Mouse (Mus musculus) bone marrow, adult 2 months (tissue): Measurements from ENCODE around the gene Iqgap3. TPM values are rescaled to one million over a fixed set of nuclear protein-coding genes. Genes with fewer than 3 reads are reported as not detected.
A peak's percentile ranks its signal among the peaks of the same experiment; 100 is the strongest.

Source experiments
- H3K27ac ChIP-seq: fragments of 200-500 bp; 2 replicates; pipeline ENCODE4 v1.5.1; 2012; ENCODE audit warnings: low read depth, mild to moderate bottlenecking, control low read depth, inconsistent platforms, low read length; ENCODE audit not compliant: control insufficient read depth, poor library complexity, insufficient read depth
- H3K4me1 ChIP-seq: fragments of 200-500 bp; 2 replicates; pipeline ENCODE4 v1.6.1; 2011; ENCODE audit warnings: low read length; ENCODE audit not compliant: control insufficient read depth, insufficient read depth
- H3K4me3 ChIP-seq: fragments of 200-500 bp; replicated peaks from 2 replicates; pipeline ENCODE3; 2011; ENCODE audit warnings: mild to moderate bottlenecking, low read depth, low read length, control low read depth; ENCODE audit not compliant: control insufficient read depth
- CTCF ChIP-seq: fragments of 200-500 bp; IDR thresholded peaks from 2 replicates; pipeline ENCODE4 v1.5.1; 2011; ENCODE audit warnings: low read length, control low read depth; ENCODE audit not compliant: control insufficient read depth, insufficient read depth
- POLR2A ChIP-seq: fragments of 200-500 bp; IDR thresholded peaks from 2 replicates; pipeline ENCODE4 v1.6.1; 2011; ENCODE audit warnings: low read depth, mild to moderate bottlenecking, control low read depth, low read length, borderline replicate concordance; ENCODE audit not compliant: control insufficient read depth
- WGBS: fragments of 180-500 bp; shearing (Covaris S2); methylation state at CpG from one replicate; pipeline ENCODE4 v1.1.7; 2018; 5-methylcytosine and 5-hydroxymethylcytosine counted together
- polyA plus RNA-seq: library from polyadenylated mRNA; stranded (reverse); fragments of >200 nt; gene quantifications from 2 replicates; pipeline ENCODE4 v1.2.4, GENCODE M21; 2011; ENCODE audit warnings: low replicate concordance; ENCODE audit not compliant: missing spikeins, insufficient read depth, insufficient read length

Iqgap3 gene
- 11.5 and 21.5 TPM in 2 replicates for polyA plus RNA-seq

GRCm38 (mm10) chr3:88081345-88082223 lies at the start of gene Iqgap3:
Gene Iqgap3 (plus strand): TSS chr3:88081971.
- TF ChIP-seq POLR2A = peak; percentile 45; the same call in 1 of the 2 replicates
- TF ChIP-seq CTCF = no peak
- peak within 1 kb of the TSS; percentile 70 for H3K4me3 ChIP-seq
- H3K4me1 ChIP-seq = peaks cover 1% of the 10 kb centered on the region; the same call in 1 of the 2 replicates
- 20% methylated on average over 33 of the region's 33 CpGs for WGBS
- H3K27ac ChIP-seq = no peak within 1 kb of the TSS

DNA sequence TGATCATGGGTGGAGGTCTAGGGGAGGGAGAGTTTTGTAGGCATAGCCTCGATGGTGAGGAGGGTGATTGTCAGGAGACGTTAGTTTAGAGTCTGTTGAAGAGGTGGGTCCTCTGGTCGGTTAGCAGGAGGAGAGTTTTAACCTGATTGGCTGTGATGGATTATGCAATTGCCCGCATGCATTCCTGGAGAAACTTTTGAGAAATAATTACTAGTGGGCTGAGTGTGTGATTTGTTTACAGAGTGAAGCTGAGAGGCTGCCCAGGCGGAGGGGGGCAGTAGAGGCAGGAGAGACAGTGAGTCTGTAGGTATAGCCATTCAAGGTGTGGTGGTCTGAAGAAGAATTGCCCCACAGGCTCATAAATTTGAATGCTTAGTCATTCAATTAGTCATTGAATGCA lies 48.3 kb upstream of the Iqgap3 start:
- Histone ChIP-seq H3K27ac (no peak overlapping the region), H3K4me3 (no peak overlapping the region), H3K4me1 (no peaks in the 10 kb centered on the region)
- no peak for TF ChIP-seq POLR2A
- no peak for TF ChIP-seq CTCF
- WGBS = 57% methylated on average over 5 of the region's 5 CpGs

GRCm38 (mm10) chr3:88035561-88036293 lies 46.0 kb upstream of the Iqgap3 start:
- TF ChIP-seq CTCF = no peak
- no peak for TF ChIP-seq POLR2A
- H3K4me1 ChIP-seq = no peaks in the 10 kb centered on the region
- H3K27ac ChIP-seq = no peak overlapping the region
- WGBS = 44% methylated on average over 1 of the region's 1 CpGs
- no peak overlapping the region for H3K4me3 ChIP-seq

- no peak within 1 kb of the TSS for H3K27ac ChIP-seq
- TF ChIP-seq CTCF = no peak; the same call in 1 of the 2 replicates
- 0 out of 2 replicates have a peak, but pooled peaks have one; percentile 34 for TF ChIP-seq POLR2A
- WGBS = 11% methylated on average over 36 of the region's 36 CpGs
Observed at GRCm38 (mm10) chr3:88042661-88043421, 38.9 kb upstream of the Iqgap3 start, which contains the start of gene Gpatch4. Gene Gpatch4 (plus strand): TSS chr3:88043108.

GRCm38 (mm10) chr3:88049532-88049931 lies 32.2 kb upstream of the Iqgap3 start:
- no peak overlapping the region for H3K27ac ChIP-seq
- no peaks in the 10 kb centered on the region for H3K4me1 ChIP-seq
- TF ChIP-seq CTCF (no peak), POLR2A (no peak)
- no peak overlapping the region for H3K4me3 ChIP-seq
- WGBS = 87% methylated on average over 3 of the region's 3 CpGs

More at GRCm38 (mm10) chr3:88042661-88043421, 38.9 kb upstream of the Iqgap3 start, which contains the start of gene Gpatch4:
- Histone ChIP-seq H3K4me3 (peak within 1 kb of the TSS; percentile 77), H3K4me1 (no peaks in the 10 kb centered on the region)

GRCm38 (mm10) chr3:88057030-88057429 lies 24.7 kb upstream of the Iqgap3 start:
- Histone ChIP-seq H3K4me1 (peaks cover 3% of the 10 kb centered on the region), H3K4me3 (no peak overlapping the region), H3K27ac (no peak overlapping the region)
- WGBS = 86% methylated on average over 6 of the region's 6 CpGs
- TF ChIP-seq POLR2A (no peak), CTCF (no peak)

DNA sequence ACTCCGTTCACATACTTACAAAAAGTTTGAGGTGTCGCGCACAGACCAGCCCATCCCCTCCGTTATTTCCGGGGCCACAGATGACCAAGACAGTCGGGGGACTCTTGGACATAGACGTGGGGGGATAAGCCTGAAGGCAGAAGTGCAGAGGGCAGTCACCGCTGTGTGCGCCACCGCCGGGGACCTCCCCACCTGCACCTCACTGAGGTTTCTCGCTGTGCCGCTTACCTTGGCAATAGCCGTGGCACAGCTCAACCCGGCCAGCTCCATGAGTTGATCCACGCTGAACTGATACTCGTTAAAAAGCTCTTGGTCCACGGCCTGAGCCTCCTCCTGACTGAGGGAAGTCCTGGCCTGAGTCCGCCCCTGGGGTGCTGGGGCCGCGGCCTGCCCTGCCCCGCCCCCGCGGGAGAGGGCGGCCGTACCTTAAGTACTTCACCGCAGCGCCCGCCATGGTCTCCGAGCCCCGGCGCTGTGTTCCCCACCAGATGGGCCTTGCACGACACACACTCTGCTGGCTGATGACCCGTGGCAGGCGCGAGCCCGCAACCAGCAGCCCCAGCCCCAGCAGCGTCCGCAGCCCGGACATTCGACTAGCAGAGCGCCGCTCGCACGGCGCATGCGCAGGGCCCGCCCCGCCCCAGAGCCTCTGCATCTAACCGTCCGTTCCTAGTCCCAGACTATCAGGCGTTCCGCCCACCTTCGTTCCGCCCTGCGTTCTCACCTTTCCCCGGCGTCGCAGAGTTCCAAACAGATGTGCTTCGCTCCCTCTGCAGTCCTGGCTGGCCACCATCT lies 23.7 kb upstream of the Iqgap3 start, which contains the start of gene Naxe:
Naxe (minus strand) TSS at position 594 of the 795 bp plus-strand sequence.
- Histone ChIP-seq H3K4me3 (peak within 1 kb of the TSS; percentile 99), H3K4me1 (peaks cover 3% of the 10 kb centered on the region), H3K27ac (peak within 1 kb of the TSS; percentile 58)
- WGBS = under 1% methylated on average over 60 of the region's 60 CpGs
- TF ChIP-seq CTCF = no peak
- TF ChIP-seq POLR2A = peak; percentile 78; the same call in 1 of the 2 replicates
